Mouse (Mus musculus): ENCODE results near the gene Ccdc17. TPM values are rescaled to one million over a fixed set of nuclear protein-coding genes. Genes with fewer than 3 reads are reported as not detected.
A peak's percentile ranks its signal among the peaks of the same experiment; 100 is the strongest.

The Ccdc17 gene
- total and polyA plus RNA-seq, 3 experiments, result 2.5 to 4.0 (median 2.9) TPM

DNA sequence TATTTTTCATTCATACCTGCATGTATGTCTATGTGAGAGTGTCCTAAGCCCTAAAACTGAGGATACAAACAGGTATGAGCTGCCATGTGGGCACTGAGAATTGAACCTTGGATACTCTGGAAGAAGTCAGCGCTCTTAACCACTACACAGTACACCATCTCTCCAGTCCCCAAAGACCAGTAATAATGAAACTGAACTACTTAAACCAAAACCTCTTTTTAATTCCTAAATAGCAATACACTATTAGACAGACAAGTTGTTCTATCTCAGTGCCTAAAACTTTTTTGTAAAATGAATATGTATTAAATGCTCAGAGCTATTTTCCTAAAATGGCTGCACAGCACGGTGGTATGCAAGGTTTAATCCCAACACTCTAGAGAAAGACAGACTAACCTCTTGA, 18.8 kb downstream of the Ccdc17 start:
- in situ Hi-C loops (cut with MboI; ENCODE audit: low pct_ligation_motif_present, low pct_unique_long_range_greater_than_20kb, low sequenced_read_pairs) (no loop called here), dilution Hi-C loops (cut with MboI; ENCODE audit: extremely low pct_ligation_motif_present, extremely low pct_unique_long_range_greater_than_20kb, low sequenced_read_pairs) (no loop called here)
- TF ChIP-seq IRF4 (IDR thresholded peaks at IDR 0.05; ENCODE audit: low read depth, low read length) (peak; percentile 86), JUN (IDR thresholded peaks at IDR 0.05; ENCODE audit: insufficient read depth, low read depth, low read length) (peak; percentile 64; the same call in 1 of the 2 replicates), EP300 (IDR thresholded peaks at IDR 0.05; ENCODE audit: low read length) (peak; percentile 69), RCOR1 (conservative IDR thresholded peaks at IDR 0.05; ENCODE audit: low read depth, low read length) (no peak), JUND (conservative IDR thresholded peaks at IDR 0.05; ENCODE audit: low read depth, low read length) (peak; percentile 86)
- H3K36me3 ChIP-seq (replicated peaks in 1 of 2; ENCODE audit: control insufficient read depth in 1 of 2, insufficient read depth in 1 of 2, low read length in 1 of 2), result peaks cover 32 to 86% of the 10 kb centered on the region in 2 experiments
- H3K79me2 ChIP-seq (replicated peaks; ENCODE audit: control insufficient read depth, extremely low read depth, insufficient read depth, poor library complexity, severe bottlenecking), result peaks cover 42% of the 10 kb centered on the region
- no peak overlapping the region for H3K27ac ChIP-seq (ENCODE audit: insufficient read depth, low read depth)
- no peak overlapping the region for H3K9ac ChIP-seq (ENCODE audit: insufficient read depth, low read depth)
- H3K4me1 ChIP-seq (ENCODE audit: control insufficient read depth in 1 of 2, insufficient read depth in 2 of 2), result peaks cover 0 to 16% of the 10 kb centered on the region in 2 experiments; a peak in 2 of 4 replicates
- H3K9me3 ChIP-seq (replicated peaks; ENCODE audit: low read length), result no peaks in the 10 kb centered on the region
- H3K4me2 ChIP-seq (ENCODE audit: insufficient read depth, low read depth, poor library complexity, severe bottlenecking), result peak overlapping the region; percentile 29; the same call in 1 of the 2 replicates
- no peak overlapping the region for H3K4me3 ChIP-seq (replicated peaks in 1 of 3; ENCODE audit: low read depth in 2 of 3, low read length in 2 of 3, poor library complexity in 1 of 3)
- no peak for DNase-seq (ENCODE audit: extremely low read depth)
- no peaks in the 10 kb centered on the region for H3K27me3 ChIP-seq (replicated peaks)

DNA sequence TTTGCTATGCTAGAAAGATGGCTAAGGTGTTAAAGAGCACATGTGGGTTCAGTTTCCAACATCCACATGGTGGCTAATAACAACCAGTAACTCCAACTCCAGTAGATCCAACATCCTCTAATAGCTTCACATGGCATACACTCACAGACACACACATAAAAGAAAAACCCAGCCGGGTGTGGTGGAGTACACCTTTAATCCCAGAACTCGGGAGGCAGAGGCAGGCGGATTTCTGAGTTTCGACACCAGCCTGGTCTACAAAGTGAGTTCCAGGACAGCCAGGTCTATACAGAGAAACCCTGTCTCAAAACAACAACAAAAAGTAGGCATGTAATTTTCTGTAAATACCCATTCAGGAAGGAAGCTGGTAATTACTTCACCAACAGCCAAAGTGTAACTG, 28.4 kb downstream of the Ccdc17 start:
- H3K27ac ChIP-seq (ENCODE audit: insufficient read depth, low read depth), result no peak overlapping the region
- in situ Hi-C loops (cut with MboI; ENCODE audit: low pct_ligation_motif_present, low pct_unique_long_range_greater_than_20kb, low sequenced_read_pairs), result no loop called here
- peak overlapping the region; percentile 93 for H3K4me2 ChIP-seq (ENCODE audit: insufficient read depth, low read depth, poor library complexity, severe bottlenecking)
- peak overlapping the region; percentile 30; the same call in 1 of the 2 replicates for H3K9ac ChIP-seq (ENCODE audit: insufficient read depth, low read depth)
- peaks cover 57% of the 10 kb centered on the region for H3K79me2 ChIP-seq (replicated peaks; ENCODE audit: control insufficient read depth, extremely low read depth, insufficient read depth, poor library complexity, severe bottlenecking)
- H3K27me3 ChIP-seq (replicated peaks), result no peaks in the 10 kb centered on the region
- DNase-seq (ENCODE audit: extremely low read depth), result no peak
- no peak overlapping the region for H3K4me3 ChIP-seq (replicated peaks in 1 of 3; ENCODE audit: low read depth in 2 of 3, low read length in 2 of 3, poor library complexity in 1 of 3)
- dilution Hi-C loops (cut with MboI; ENCODE audit: extremely low pct_ligation_motif_present, extremely low pct_unique_long_range_greater_than_20kb, low sequenced_read_pairs), result no loop called here
- peaks cover 10 to 40% of the 10 kb centered on the region in 2 experiments for H3K36me3 ChIP-seq (replicated peaks in 1 of 2; ENCODE audit: control insufficient read depth in 1 of 2, insufficient read depth in 1 of 2, low read length in 1 of 2)
- H3K9me3 ChIP-seq (replicated peaks; ENCODE audit: low read length), result no peaks in the 10 kb centered on the region
- TF ChIP-seq NELFE (IDR thresholded peaks at IDR 0.05; ENCODE audit: low read depth, low read length) (no peak), ZKSCAN1 (IDR thresholded peaks at IDR 0.05; ENCODE audit: borderline replicate concordance, low read depth, low read length) (no peak), USF1 (IDR thresholded peaks at IDR 0.05; ENCODE audit: low read depth, low read length) (no peak), ELF1 (IDR thresholded peaks at IDR 0.05; ENCODE audit: low read depth, low read length) (no peak), PAX5 (IDR thresholded peaks at IDR 0.05; ENCODE audit: low read length) (no peak), UBTF (IDR thresholded peaks at IDR 0.05; ENCODE audit: low read depth, low read length) (no peak), ETS1 (conservative IDR thresholded peaks at IDR 0.05; ENCODE audit: low read depth, low read length) (no peak), MAZ (IDR thresholded peaks at IDR 0.05; ENCODE audit: low read depth, low read length) (no peak), TCF12 (IDR thresholded peaks at IDR 0.05; ENCODE audit: low read depth, low read length) (no peak), MAX (IDR thresholded peaks at IDR 0.05; ENCODE audit: low read length) (no peak), ZNF384 (IDR thresholded peaks at IDR 0.05; ENCODE audit: low read depth, low read length) (no peak), POLR2AphosphoS2 (IDR thresholded peaks at IDR 0.05; ENCODE audit: low read depth, low read length) (no peak), GABPA (IDR thresholded peaks at IDR 0.05; ENCODE audit: insufficient replicate concordance, low read depth, low read length) (no peak)
- peaks cover 4 to 22% of the 10 kb centered on the region in 2 experiments; a peak in 3 of 4 replicates for H3K4me1 ChIP-seq (ENCODE audit: control insufficient read depth in 1 of 2, insufficient read depth in 2 of 2)
